Mouse (Mus musculus): Measurements from ENCODE around the gene Ndufv3.
"Not testable (repeated sequence)": the region's sequence is repeated elsewhere in the genome, so short reads cannot be mapped to it uniquely, and the experiment has no call there.

The Ndufv3 gene

GRCm38 (mm10) chr17:31511792-31512495, 8.0 kb upstream of the Ndufv3 start:
- DNase-seq (ENCODE audit: extremely low read depth, low read depth, low spot score) = no peak

GRCm38 (mm10) chr17:31512593-31512992, 7.3 kb upstream of the Ndufv3 start:
- DNase-seq (ENCODE audit: extremely low read depth, low read depth, low spot score) = no peak

- DNase-seq (ENCODE audit: extremely low read depth, low read depth, low spot score) = no peak
Measured at GRCm38 (mm10) chr17:31514696-31515095, 5.2 kb upstream of the Ndufv3 start.

GRCm38 (mm10) chr17:31519344-31519945, 470 bp upstream of the Ndufv3 start:
- DNase-seq (ENCODE audit: extremely low read depth, low read depth, low spot score) = no peak

GRCm38 (mm10) chr17:31520895-31521294, 980 bp downstream of the Ndufv3 start:
- no peak for DNase-seq (ENCODE audit: extremely low read depth, low read depth, low spot score)

- DNase-seq (ENCODE audit: extremely low read depth, low read depth, low spot score) = no peak
Measured at GRCm38 (mm10) chr17:31521948-31522347, 2.0 kb downstream of the Ndufv3 start.

GRCm38 (mm10) chr17:31525114-31525513, 5.2 kb downstream of the Ndufv3 start:
- DNase-seq (ENCODE audit: extremely low read depth, low read depth, low spot score) = no peak

GRCm38 (mm10) chr17:31525816-31526215, 5.9 kb downstream of the Ndufv3 start:
- DNase-seq (ENCODE audit: extremely low read depth, low read depth, low spot score) = no peak

- no peak for DNase-seq (ENCODE audit: extremely low read depth, low read depth, low spot score)
Measured at GRCm38 (mm10) chr17:31529314-31529713, 9.4 kb downstream of the Ndufv3 start.

GRCm38 (mm10) chr17:31531441-31532158, 11.7 kb downstream of the Ndufv3 start:
- DNase-seq (ENCODE audit: extremely low read depth, low read depth, low spot score) = no peak

- DNase-seq (ENCODE audit: extremely low read depth, low read depth, low spot score) = not testable (repeated sequence)
Measured at GRCm38 (mm10) chr17:31532331-31532730, 12.4 kb downstream of the Ndufv3 start.

GRCm38 (mm10) chr17:31535358-31535757, 15.4 kb downstream of the Ndufv3 start:
- DNase-seq (ENCODE audit: extremely low read depth, low read depth, low spot score) = no peak

GRCm38 (mm10) chr17:31535871-31536629, 16.1 kb downstream of the Ndufv3 start:
- DNase-seq (ENCODE audit: extremely low read depth, low read depth, low spot score) = no peak

- no peak for DNase-seq (ENCODE audit: extremely low read depth, low read depth, low spot score)
Measured at GRCm38 (mm10) chr17:31540101-31540500, 20.2 kb downstream of the Ndufv3 start.

GRCm38 (mm10) chr17:31540809-31541459, 21.0 kb downstream of the Ndufv3 start:
- no peak for DNase-seq (ENCODE audit: extremely low read depth, low read depth, low spot score)

GRCm38 (mm10) chr17:31541460-31541831, 21.5 kb downstream of the Ndufv3 start:
- no peak for DNase-seq (ENCODE audit: extremely low read depth, low read depth, low spot score)

GRCm38 (mm10) chr17:31543574-31543973, 23.7 kb downstream of the Ndufv3 start:
- no peak for DNase-seq (ENCODE audit: extremely low read depth, low read depth, low spot score)

GRCm38 (mm10) chr17:31546444-31547196, 26.7 kb downstream of the Ndufv3 start:
- no peak for DNase-seq (ENCODE audit: extremely low read depth, low read depth, low spot score)

GRCm38 (mm10) chr17:31547974-31548373, 28.1 kb downstream of the Ndufv3 start:
- DNase-seq (ENCODE audit: extremely low read depth, low read depth, low spot score) = no peak

- no peak for DNase-seq (ENCODE audit: extremely low read depth, low read depth, low spot score)
Measured at GRCm38 (mm10) chr17:31549389-31549788, 29.5 kb downstream of the Ndufv3 start.
